Mouse (Mus musculus): ENCODE results near the gene Tbc1d4. TPM values are rescaled to one million over a fixed set of nuclear protein-coding genes. Genes with fewer than 3 reads are reported as not detected.

Tbc1d4 gene
- polyA plus RNA-seq, 3 experiments from 2014 or later, result 65.2 to 284 (median 227) TPM

GRCm38 (mm10) chr14:101500826-101501225 is 108.2 kb downstream of the Tbc1d4 start:
- ATAC-seq, result no peak

GRCm38 (mm10) chr14:101499838-101500237 is 109.2 kb downstream of the Tbc1d4 start:
- no peak for ATAC-seq

DNA sequence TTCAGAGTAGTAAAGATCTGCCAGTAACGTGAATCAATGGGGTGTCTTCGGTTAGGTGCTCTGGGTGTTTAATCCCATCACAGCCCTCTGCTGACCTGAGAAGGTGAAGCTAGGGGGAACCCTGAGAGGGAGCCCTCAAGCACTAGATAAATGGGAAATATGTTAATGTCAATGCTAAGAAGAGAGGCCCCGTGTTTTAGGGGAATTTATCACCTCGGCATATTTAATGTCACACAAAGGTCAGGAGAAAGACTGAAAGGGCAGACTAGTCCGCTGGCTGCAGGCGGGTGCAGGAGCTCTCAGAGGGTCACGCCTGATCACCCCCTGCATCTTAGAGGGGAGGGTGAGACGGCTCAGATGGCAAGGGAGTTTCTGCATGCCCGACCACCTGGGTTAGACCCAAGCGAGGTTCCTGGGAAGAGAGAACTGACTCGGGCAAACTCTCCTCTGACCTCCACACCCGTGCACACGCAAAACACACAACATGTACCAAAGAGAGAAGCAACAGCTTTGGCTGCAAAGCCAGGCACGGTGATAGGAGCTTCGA is 120.7 kb downstream of the Tbc1d4 start:
- ATAC-seq, result peak; percentile 48

DNA sequence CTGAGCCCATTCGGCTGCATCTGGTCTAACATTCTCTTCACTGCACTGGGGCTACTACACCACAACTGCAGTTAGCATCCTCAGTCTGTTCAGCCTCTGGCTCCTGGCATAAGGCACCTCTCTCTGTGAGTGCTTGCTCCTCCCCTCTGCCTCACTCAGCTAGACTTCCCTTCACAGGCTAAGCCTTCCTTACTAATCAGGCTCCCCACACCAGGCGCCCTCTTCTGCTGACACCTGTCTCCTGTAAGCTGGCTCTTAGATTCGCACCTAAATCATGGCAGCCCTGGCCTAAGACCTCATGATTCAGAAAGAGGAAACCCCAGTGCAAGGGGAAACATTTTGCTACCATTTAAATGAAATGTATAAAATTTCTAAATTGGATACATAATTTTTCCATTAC is 122.4 kb downstream of the Tbc1d4 start:
- ATAC-seq, result peak; percentile 53

- no peak for ATAC-seq
These were observed 125.8 kb downstream of the Tbc1d4 start for GRCm38 (mm10) chr14:101483230-101483629.

- ATAC-seq, result no peak
These were observed 126.7 kb downstream of the Tbc1d4 start for GRCm38 (mm10) chr14:101482270-101482669.

DNA sequence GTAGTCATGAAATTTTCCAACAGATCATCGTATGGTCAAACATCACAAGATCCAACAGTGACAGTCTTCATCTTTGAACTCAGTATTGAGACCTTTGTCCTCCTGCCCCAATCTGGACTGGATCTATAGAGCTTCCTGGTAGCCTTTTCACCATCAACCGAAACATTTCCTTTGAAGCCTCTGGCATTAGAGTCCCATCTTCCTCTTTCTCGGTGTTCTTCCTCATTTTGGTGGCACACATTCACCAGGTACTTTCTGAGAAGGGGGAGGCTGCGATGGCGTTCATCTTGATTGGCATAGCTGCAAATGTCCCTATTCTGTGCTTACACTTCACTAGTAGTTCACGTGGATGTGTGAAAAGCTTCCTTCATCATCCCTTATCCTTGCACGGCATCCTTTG is 127.8 kb downstream of the Tbc1d4 start:
- ATAC-seq, result no peak

- ATAC-seq, result peak; percentile 63
These were observed 128.4 kb downstream of the Tbc1d4 start for GRCm38 (mm10) chr14:101480541-101480940.

- peak; percentile 10 for ATAC-seq
These were observed 131.2 kb downstream of the Tbc1d4 start for GRCm38 (mm10) chr14:101477827-101478220.

GRCm38 (mm10) chr14:101477081-101477826 is 131.7 kb downstream of the Tbc1d4 start:
- peak; percentile 54 for ATAC-seq

GRCm38 (mm10) chr14:101469475-101470093 is 139.4 kb downstream of the Tbc1d4 start:
- peak; percentile 6 for ATAC-seq

GRCm38 (mm10) chr14:101468143-101468542 is 140.8 kb downstream of the Tbc1d4 start:
- no peak for ATAC-seq

DNA sequence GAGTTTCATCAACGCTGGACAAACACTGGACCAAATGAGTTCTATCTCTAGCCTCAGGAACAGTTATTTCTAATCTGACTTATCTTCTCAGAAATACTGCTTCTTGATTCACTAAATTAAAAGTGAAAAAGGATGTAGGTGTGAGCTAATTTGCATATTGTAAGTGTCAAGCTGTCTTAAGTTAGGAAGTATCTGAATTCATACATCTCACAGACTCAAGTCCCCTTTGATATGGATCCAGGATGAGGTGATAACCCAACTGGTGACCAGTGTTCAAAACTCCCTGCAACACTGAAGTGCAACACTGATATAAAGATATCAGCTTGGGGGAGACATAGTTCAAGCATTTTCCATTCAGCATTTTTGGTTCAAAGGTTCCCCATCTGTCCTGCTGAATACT is 141.5 kb downstream of the Tbc1d4 start:
- peak; percentile 55 for ATAC-seq

DNA sequence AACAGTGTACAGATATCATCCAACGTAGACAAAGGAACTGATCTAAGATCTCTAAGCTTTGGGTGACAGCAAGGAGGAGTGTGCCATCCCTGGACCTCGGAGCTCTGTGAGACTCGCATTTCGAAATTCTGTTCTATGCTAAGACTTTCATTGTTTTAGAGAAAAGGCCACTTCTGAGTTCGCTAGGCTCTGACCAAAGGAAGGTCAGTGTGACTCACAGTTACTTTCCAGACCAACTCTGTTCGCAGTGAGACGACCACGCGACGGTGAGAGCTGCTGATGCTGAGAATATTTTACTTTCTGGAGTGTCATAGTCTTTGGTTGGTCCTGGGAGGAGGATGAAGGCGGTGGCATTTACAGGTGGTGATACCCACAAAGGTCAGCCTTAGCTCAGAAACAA is 142.5 kb downstream of the Tbc1d4 start:
- no peak for ATAC-seq

GRCm38 (mm10) chr14:101465893-101466292 is 143.1 kb downstream of the Tbc1d4 start:
- no peak for ATAC-seq

DNA sequence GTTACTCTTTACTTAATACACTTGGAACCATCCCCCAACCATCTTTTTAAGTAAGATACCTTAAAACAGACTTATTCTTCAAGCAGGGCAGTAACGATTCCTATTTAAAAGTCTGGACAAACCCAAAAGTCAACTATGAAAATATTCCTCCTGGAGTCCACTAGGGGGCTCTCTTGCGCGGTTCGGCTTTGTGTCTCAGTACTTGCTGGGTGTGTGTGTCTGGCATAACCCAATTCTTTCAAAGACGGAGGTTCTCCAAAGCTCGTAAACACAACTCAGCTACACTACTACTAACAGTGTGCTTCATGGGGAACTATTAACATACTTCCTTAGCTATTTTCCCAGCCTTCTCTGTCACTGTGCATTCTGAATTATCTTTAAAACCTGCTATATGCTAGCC is 148.2 kb downstream of the Tbc1d4 start:
- ATAC-seq, result peak; percentile 78

DNA sequence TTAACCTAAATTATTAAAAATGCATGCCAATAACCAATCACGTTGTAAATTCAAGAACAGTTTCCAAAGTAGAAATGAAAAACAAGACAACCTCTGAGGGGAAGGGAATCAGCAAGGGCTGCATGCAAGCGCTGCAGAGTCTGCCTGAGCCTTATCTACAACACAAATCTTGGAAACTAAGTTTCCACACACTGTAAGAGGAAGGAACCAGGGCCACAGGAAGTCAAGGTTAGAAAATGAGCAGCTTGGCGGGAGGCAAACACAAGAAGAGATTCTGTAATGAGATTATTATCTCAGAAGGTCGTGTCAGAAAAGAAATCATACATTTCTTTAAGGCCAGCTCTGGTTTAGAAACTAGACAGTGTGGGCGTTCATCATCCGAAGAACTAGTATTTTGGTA is 156.1 kb downstream of the Tbc1d4 start:
- ATAC-seq, result peak; percentile 91

DNA sequence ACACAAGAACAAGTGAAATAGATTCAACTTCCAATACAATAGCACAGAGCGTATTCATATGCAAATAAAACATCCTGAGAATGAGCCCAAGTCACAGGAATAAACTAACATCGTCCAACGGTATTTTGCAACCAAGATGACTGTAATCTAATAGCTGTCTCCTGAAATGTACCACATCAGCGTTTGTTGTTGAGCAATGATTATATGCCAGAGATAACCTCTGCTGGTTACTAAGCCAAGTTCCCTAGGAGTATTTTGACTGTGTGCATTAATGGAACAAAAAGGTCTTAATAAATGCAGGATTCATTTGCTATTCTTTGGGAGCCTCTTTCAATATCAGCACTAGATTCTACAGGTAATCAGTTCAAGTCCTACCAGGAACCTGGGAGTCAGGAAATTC is 161.1 kb downstream of the Tbc1d4 start:
- no peak for ATAC-seq

DNA sequence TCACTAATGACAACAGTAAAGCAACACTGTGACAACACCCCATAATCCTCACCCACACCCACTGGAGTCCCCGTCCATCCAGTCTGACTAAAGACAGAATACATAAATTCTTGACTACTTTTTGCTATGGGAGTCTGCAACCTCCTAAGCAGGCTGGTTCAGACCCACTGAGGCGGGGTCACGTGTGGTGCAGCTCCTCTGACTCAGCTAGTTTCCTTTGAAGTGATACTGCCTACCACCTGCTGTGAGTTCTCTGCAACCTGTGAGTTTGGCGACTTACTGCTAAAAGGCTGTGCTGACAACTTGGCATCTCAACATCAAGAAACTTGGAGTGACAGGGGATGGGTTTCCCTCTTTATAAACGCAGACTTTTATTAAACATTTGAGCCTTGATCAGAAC is 163.8 kb downstream of the Tbc1d4 start:
- no peak for ATAC-seq

GRCm38 (mm10) chr14:101437925-101438324 is 171.1 kb downstream of the Tbc1d4 start:
- no peak for ATAC-seq

DNA sequence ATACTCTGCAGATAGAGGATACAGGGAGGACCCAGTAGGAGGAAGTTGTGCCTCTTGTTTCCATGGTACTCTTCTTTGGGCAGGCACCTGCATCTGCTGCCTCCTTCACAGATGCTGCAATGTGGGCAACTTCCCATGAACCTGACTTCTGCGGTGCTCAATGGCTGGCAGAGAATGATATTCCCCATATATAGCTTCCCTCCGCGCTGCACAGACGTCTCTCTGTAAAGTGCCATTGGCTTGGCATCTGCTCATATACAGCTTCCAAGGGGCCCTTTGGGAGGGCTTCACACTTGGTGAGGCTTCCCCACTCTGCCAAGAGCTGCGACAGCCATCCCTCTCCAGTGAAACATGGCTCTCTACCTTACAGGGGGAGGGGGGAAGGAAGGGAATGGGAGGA is 178.5 kb downstream of the Tbc1d4 start:
- ATAC-seq, result no peak

DNA sequence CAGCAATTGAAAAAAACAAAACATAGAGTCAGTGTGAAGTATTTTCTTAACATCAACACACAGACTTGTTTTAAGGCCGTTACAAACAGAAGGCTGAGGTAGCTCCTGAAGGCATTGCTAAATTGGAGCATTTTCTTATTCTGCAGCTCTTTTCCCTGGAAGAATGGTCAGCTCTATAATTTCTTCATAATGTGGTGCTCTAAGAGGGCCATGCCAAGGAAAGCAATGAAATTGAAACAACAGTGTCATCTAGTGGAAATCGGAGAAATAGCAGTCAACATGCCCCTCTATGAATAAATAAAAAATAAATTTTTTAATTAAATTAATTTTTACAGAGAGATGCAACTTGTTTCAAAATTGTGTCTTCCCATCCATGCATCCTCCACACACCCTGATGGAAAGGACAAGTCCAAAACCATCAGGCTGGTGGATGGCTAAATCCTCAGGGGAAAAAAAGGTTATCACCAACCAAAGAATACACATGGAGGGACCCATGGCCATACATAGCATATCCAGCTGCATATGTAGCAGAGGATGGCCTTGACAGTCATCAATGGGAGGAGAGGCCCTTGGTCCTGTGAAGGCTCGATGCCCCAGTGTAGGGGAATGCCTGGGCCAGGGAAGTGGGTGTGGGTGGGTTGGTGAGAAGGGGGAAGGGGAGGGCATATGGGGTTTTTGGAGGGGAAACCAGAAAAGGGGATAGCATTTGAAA is 180.0 kb downstream of the Tbc1d4 start:
- ATAC-seq, result no peak

- ATAC-seq, result no peak
These were observed 191.3 kb downstream of the Tbc1d4 start for GRCm38 (mm10) chr14:101417679-101418078.
